Mouse (Mus musculus) MEL (cell line): ENCODE measurements around the gene Ccdc114. TPM values are rescaled to one million over a fixed set of nuclear protein-coding genes. Genes with fewer than 3 reads are reported as not detected.

Source experiments
- DNase-seq: peaks from one replicate; pipeline ENCODE4 v3.0.0; 2011; ENCODE audit warnings: low read depth, low spot score
- H3K27ac ChIP-seq: 2 replicates; pipeline ENCODE4 v1.5.1; 2012; ENCODE audit warnings: low read depth, mild to moderate bottlenecking, control low read depth, low read length, moderate library complexity; ENCODE audit not compliant: control insufficient read depth
- H3K27me3 ChIP-seq, 2 experiments: fragments of 150-350 bp in 1 of 2; sonication (generic) in 1 of 2; 2 replicates each; pipeline ENCODE4 v1.6.1; 2012; ENCODE audit warnings: low read length in 2 of 2, mild to moderate bottlenecking in 2 of 2, improper control_type of control experiment in 1 of 2, moderate library complexity in 1 of 2; ENCODE audit not compliant: insufficient read depth in 2 of 2, control insufficient read depth in 1 of 2
- H3K36me3 ChIP-seq, 2 experiments: 2 replicates each; pipeline ENCODE4 v1.6.1; 2012 to 2014; ENCODE audit warnings: low read length in 2 of 2, improper control_type of control experiment in 1 of 2, inconsistent platforms in 1 of 2, mild to moderate bottlenecking in 1 of 2; ENCODE audit not compliant: insufficient read depth in 2 of 2, control insufficient read depth in 1 of 2
- H3K4me1 ChIP-seq, 2 experiments: fragments of 150-350 bp in 1 of 2; sonication (generic) in 1 of 2; 2 replicates each; pipeline ENCODE4 v1.6.1; 2012; ENCODE audit warnings: low read length in 2 of 2, improper control_type of control experiment in 1 of 2, mild to moderate bottlenecking in 1 of 2; ENCODE audit not compliant: insufficient read depth in 2 of 2, control insufficient read depth in 1 of 2
- H3K4me3 ChIP-seq, 2 experiments: fragments of 150-350 bp in 1 of 2; sonication (generic) in 1 of 2; 2 replicates each; pipeline ENCODE4 v1.5.1; 2012; ENCODE audit warnings: low read depth in 2 of 2, low read length in 2 of 2, mild to moderate bottlenecking in 2 of 2, moderate library complexity in 2 of 2, control low read depth in 1 of 2, improper control_type of control experiment in 1 of 2; ENCODE audit not compliant: control insufficient read depth in 1 of 2, insufficient read depth in 1 of 2
- H3K79me2 ChIP-seq: 2 replicates; pipeline ENCODE4 v1.6.1; 2012; ENCODE audit warnings: mild to moderate bottlenecking, low read length, moderate library complexity; ENCODE audit not compliant: control insufficient read depth, poor library complexity, insufficient read depth
- H3K9ac ChIP-seq: 2 replicates; pipeline ENCODE4 v1.6.1; 2012; ENCODE audit warnings: low read depth, mild to moderate bottlenecking, control low read depth, low read length, moderate library complexity; ENCODE audit not compliant: control insufficient read depth, poor library complexity, severe bottlenecking
- H3K9me3 ChIP-seq: fragments of 150-350 bp; sonication (generic); replicated peaks from 2 replicates; pipeline ENCODE4 v1.6.1; 2012; ENCODE audit warnings: mild to moderate bottlenecking, low read length, improper control_type of control experiment, moderate library complexity; ENCODE audit not compliant: insufficient read depth
- CHD1 ChIP-seq: IDR thresholded peaks from 2 replicates; pipeline ENCODE4 v1.6.1; 2012; ENCODE audit warnings: low read depth, mild to moderate bottlenecking, inconsistent platforms, low read length, improper control_type of control experiment
- CHD2 ChIP-seq: IDR thresholded peaks from 2 replicates; pipeline ENCODE4 v1.6.1; 2011; ENCODE audit warnings: low read length, improper control_type of control experiment
- CTCF ChIP-seq, 3 experiments: IDR thresholded peaks in 2 of 3; conservative IDR thresholded peaks in 1 of 3; 2 replicates each; pipeline ENCODE4 v1.5.1; 2011 to 2012; ENCODE audit warnings: low read length in 3 of 3, low read depth in 2 of 3, mild to moderate bottlenecking in 2 of 3, improper control_type of control experiment in 1 of 3, inconsistent platforms in 1 of 3, mixed read lengths in 1 of 3, moderate library complexity in 1 of 3; ENCODE audit not compliant: control insufficient read depth in 1 of 3, insufficient read depth in 1 of 3, poor library complexity in 1 of 3, severe bottlenecking in 1 of 3
- ETS1 ChIP-seq: IDR thresholded peaks from 2 replicates; pipeline ENCODE4 v1.6.1; 2012; ENCODE audit warnings: low read depth, mild to moderate bottlenecking, inconsistent platforms, low read length, improper control_type of control experiment, moderate library complexity
- HCFC1 ChIP-seq: IDR thresholded peaks from 2 replicates; pipeline ENCODE4 v1.6.1; 2012; ENCODE audit warnings: low read depth, mild to moderate bottlenecking, inconsistent platforms, low read length, improper control_type of control experiment, moderate library complexity
- JUND ChIP-seq: IDR thresholded peaks from 2 replicates; pipeline ENCODE4 v1.6.1; 2011; ENCODE audit warnings: low read depth, mild to moderate bottlenecking, improper control_type of control experiment, low read length
- MAZ ChIP-seq: IDR thresholded peaks from 2 replicates; pipeline ENCODE4 v1.6.1; 2012; ENCODE audit warnings: low read depth, mild to moderate bottlenecking, inconsistent platforms, low read length, improper control_type of control experiment
- MEF2A ChIP-seq: IDR thresholded peaks from 2 replicates; pipeline ENCODE4 v1.6.1; 2014; ENCODE audit warnings: low read depth, mild to moderate bottlenecking, inconsistent platforms, low read length, improper control_type of control experiment; ENCODE audit not compliant: poor library complexity, insufficient replicate concordance, severe bottlenecking; ENCODE audit errors: extremely low read depth
- MXI1 ChIP-seq: IDR thresholded peaks from 2 replicates; pipeline ENCODE4 v1.6.1; 2011; ENCODE audit warnings: mild to moderate bottlenecking, low read depth, low read length, improper control_type of control experiment
- MYC ChIP-seq: IDR thresholded peaks from 2 replicates; pipeline ENCODE4 v1.6.1; 2011; ENCODE audit warnings: low read depth, mild to moderate bottlenecking, low read length, improper control_type of control experiment, moderate library complexity
- POLR2AphosphoS2 ChIP-seq: IDR thresholded peaks from 2 replicates; pipeline ENCODE4 v1.6.1; 2011; ENCODE audit warnings: low read length, improper control_type of control experiment
- POLR2AphosphoS5 ChIP-seq: IDR thresholded peaks from 2 replicates; pipeline ENCODE4 v1.6.1; 2012; ENCODE audit warnings: low read depth, borderline replicate concordance, mild to moderate bottlenecking, inconsistent platforms, low read length, moderate library complexity, mixed read lengths
- RAD21 ChIP-seq: IDR thresholded peaks from 2 replicates; pipeline ENCODE4 v1.6.1; 2011; ENCODE audit warnings: mild to moderate bottlenecking, low read depth, low read length, improper control_type of control experiment
- RCOR1 ChIP-seq: IDR thresholded peaks from 2 replicates; pipeline ENCODE4 v1.6.1; 2012; ENCODE audit warnings: low read depth, mild to moderate bottlenecking, inconsistent platforms, low read length, improper control_type of control experiment
- TAL1 ChIP-seq: IDR thresholded peaks from 2 replicates; pipeline ENCODE4 v1.6.1; 2012; ENCODE audit warnings: mild to moderate bottlenecking, inconsistent platforms, low read length, moderate library complexity, mixed read lengths
- UBTF ChIP-seq: IDR thresholded peaks from 2 replicates; pipeline ENCODE4 v1.6.1; 2012; ENCODE audit warnings: low read depth, mild to moderate bottlenecking, inconsistent platforms, low read length, improper control_type of control experiment, moderate library complexity, borderline replicate concordance; ENCODE audit not compliant: insufficient read depth
- ZKSCAN1 ChIP-seq: IDR thresholded peaks from 2 replicates; pipeline ENCODE4 v1.6.1; 2012; ENCODE audit warnings: low read depth, mild to moderate bottlenecking, inconsistent platforms, low read length, improper control_type of control experiment, moderate library complexity
- ZNF384 ChIP-seq: IDR thresholded peaks from 2 replicates; pipeline ENCODE4 v1.6.1; 2012; ENCODE audit warnings: low read depth, mild to moderate bottlenecking, inconsistent platforms, low read length, improper control_type of control experiment
- polyA plus RNA-seq, 2 experiments: library from polyadenylated mRNA; stranded (reverse) in 1 of 2; unstranded in 1 of 2; fragments of >175 nt in 1 of 2; fragments of >200 nt in 1 of 2; gene quantifications; 2 replicates each; pipeline versions ENCODE4 v1.2.1 to v1.2.4; 2012; ENCODE audit warnings: low replicate concordance in 2 of 2, low read depth in 1 of 2; ENCODE audit not compliant: insufficient read length in 2 of 2, insufficient read depth in 1 of 2, missing spikeins in 1 of 2
- total RNA-seq: library from RNA; depleted of rRNA; stranded (reverse); fragments of 300-350 nt; gene quantifications from 2 replicates; pipeline ENCODE4 v1.2.3, GENCODE M21; 2012

Gene Ccdc114
- total and polyA plus RNA-seq, 3 experiments, result 0.15 to 0.24 TPM; not detected in 1

DNA sequence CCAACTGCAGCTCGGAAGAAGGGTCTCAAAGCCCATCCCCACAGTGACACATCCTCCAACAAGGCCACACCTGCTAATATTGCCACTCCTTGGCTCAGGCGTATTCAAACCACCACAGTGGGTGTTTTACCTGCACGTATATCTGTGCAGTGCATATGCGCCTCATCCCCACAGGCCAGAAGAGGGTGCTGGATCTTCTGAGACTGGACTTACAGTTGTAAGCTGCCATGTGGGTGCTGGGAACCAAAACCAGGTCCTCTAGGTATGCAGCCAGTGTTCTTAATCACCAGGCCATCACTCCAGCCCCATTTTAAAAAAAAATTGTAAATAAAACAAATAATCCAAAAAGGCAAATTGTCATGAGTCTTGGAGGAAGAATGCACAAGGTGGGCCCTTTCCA lies 43.3 kb upstream of the Ccdc114 start:
- Histone ChIP-seq H3K27ac (no peak overlapping the region), H3K27me3 (no peaks in the 10 kb centered on the region), H3K9me3 (no peaks in the 10 kb centered on the region), H3K4me1 (no peaks in the 10 kb centered on the region), H3K4me3 (no peak overlapping the region), H3K9ac (no peak overlapping the region), H3K79me2 (no peaks in the 10 kb centered on the region), H3K36me3 (peaks cover 0 to 5% of the 10 kb centered on the region in 2 experiments; a peak in 1 of 4 replicates)
- TF ChIP-seq TAL1 (no peak), CHD2 (no peak), JUND (no peak), ZNF384 (no peak)
- DNase-seq, result no peak

DNA sequence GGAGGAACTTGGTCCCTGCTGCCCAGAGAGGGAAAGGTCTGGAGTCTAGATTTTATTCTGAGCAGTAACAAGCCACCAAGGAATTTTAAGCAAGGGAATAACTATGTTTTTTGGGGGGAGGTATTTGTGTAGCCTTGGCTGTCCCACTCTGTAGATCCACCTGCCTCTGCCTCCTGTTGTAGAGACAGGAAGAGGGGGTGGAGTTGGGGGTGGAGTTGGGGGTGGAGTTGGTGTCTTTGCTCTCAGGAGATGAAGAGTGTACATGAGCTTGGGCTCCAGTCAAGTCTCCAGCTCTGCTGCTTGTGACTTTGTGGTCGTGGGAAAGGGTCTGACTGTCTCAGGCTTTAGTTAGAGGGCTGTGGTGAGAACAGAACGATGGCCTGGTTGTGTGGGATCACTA lies 42.9 kb upstream of the Ccdc114 start:
- no peaks in the 10 kb centered on the region for H3K79me2 ChIP-seq
- H3K9me3 ChIP-seq, result no peaks in the 10 kb centered on the region
- no peak overlapping the region for H3K9ac ChIP-seq
- H3K4me1 ChIP-seq, result no peaks in the 10 kb centered on the region
- H3K36me3 ChIP-seq, result peaks cover 0 to 5% of the 10 kb centered on the region in 2 experiments; a peak in 1 of 4 replicates
- no peaks in the 10 kb centered on the region for H3K27me3 ChIP-seq
- H3K4me3 ChIP-seq, result no peak overlapping the region
- no peak for TF ChIP-seq POLR2AphosphoS5
- no peak for TF ChIP-seq UBTF
- no peak for TF ChIP-seq MEF2A
- no peak for TF ChIP-seq CHD2
- no peak for TF ChIP-seq ZKSCAN1
- no peak for TF ChIP-seq MAZ
- TF ChIP-seq RCOR1, result no peak
- TF ChIP-seq ETS1, result no peak
- TF ChIP-seq TAL1, result no peak
- no peak for TF ChIP-seq CHD1
- no peak for TF ChIP-seq MXI1
- no peak for TF ChIP-seq CTCF (IDR thresholded peaks at IDR 0.05 in 2 of 3, conservative IDR thresholded peaks at IDR 0.05 in 1 of 3; ENCODE audit: control insufficient read depth in 1 of 3, insufficient read depth in 1 of 3, low read depth in 2 of 3, low read length in 3 of 3, poor library complexity in 1 of 3, severe bottlenecking in 1 of 3)
- TF ChIP-seq POLR2AphosphoS2, result no peak
- no peak for TF ChIP-seq RAD21
- TF ChIP-seq HCFC1, result no peak
- TF ChIP-seq MYC, result no peak
- no peak overlapping the region for H3K27ac ChIP-seq
- no peak for DNase-seq
